Mouse (Mus musculus) heart, embryonic 15.5 days (tissue): ENCODE measurements around the gene Gprc5c. TPM values are rescaled to one million over a fixed set of nuclear protein-coding genes. Genes with fewer than 3 reads are reported as not detected.
A peak's percentile ranks its signal among the peaks of the same experiment; 100 is the strongest.

Source experiments
- ATAC-seq: fragments of 200-750 bp; cut with Nextera tagmentation; replicated peaks from 2 replicates; pipeline ENCODE4 v1.8.0; 2017; ENCODE audit warnings: low read depth, moderate TSS enrichment; ENCODE audit not compliant: insufficient number of reproducible peaks, insufficient read depth, low FRiP score
- H3K27ac ChIP-seq: fragments of 300-500 bp; sonication (generic); 2 replicates; pipeline ENCODE4 v1.5.1; 2015; ENCODE audit warnings: mild to moderate bottlenecking, inconsistent platforms
- H3K27me3 ChIP-seq: fragments of 300-500 bp; sonication (generic); 2 replicates; pipeline ENCODE4 v1.6.1; 2015; ENCODE audit warnings: inconsistent platforms
- H3K36me3 ChIP-seq: fragments of 300-500 bp; sonication (generic); 2 replicates; pipeline ENCODE4 v1.6.1; 2015; ENCODE audit warnings: mild to moderate bottlenecking, inconsistent platforms
- H3K4me1 ChIP-seq: fragments of 300-500 bp; sonication (generic); replicated peaks from 2 replicates; pipeline ENCODE4 v1.6.1; 2015; ENCODE audit warnings: inconsistent platforms
- H3K4me2 ChIP-seq: fragments of 300-500 bp; sonication (generic); 2 replicates; pipeline ENCODE4 v1.6.1; 2015; ENCODE audit warnings: inconsistent platforms, mild to moderate bottlenecking, moderate library complexity
- H3K4me3 ChIP-seq: fragments of 300-500 bp; sonication (generic); 2 replicates; pipeline ENCODE4 v1.5.1; 2015; ENCODE audit warnings: mild to moderate bottlenecking, inconsistent platforms
- H3K9ac ChIP-seq: fragments of 300-500 bp; sonication (generic); 2 replicates; pipeline ENCODE4 v1.6.1; 2015; ENCODE audit warnings: mild to moderate bottlenecking, inconsistent platforms
- H3K9me3 ChIP-seq: fragments of 300-500 bp; sonication (generic); replicated peaks from 2 replicates; pipeline ENCODE4 v1.6.1; 2016; ENCODE audit warnings: inconsistent platforms
- WGBS: fragments of 180-500 bp; shearing (Covaris S2); methylation state at CpG from one replicate; pipeline ENCODE4 v1.1.7; 2015; ENCODE audit warnings: mixed read lengths; 5-methylcytosine and 5-hydroxymethylcytosine counted together
- polyA plus RNA-seq: library from polyadenylated mRNA; unstranded; fragments of >200 nt; fragmentation: Nextera tagmentation; extraction: Ambion mirVana; gene quantifications from 2 replicates; pipeline ENCODE4 v1.2.1, GENCODE M21; 2015

The Gprc5c gene
- polyA plus RNA-seq, 1 experiment from 2014 or later, result 12.4 TPM

GRCm38 (mm10) chr11:114816934-114817333 lies 34.0 kb upstream of the Gprc5c start:
- H3K27ac ChIP-seq, result no peak overlapping the region
- WGBS, result 90% methylated on average over 4 of the region's 4 CpGs
- H3K4me2 ChIP-seq, result no peak overlapping the region
- no peak overlapping the region for H3K4me3 ChIP-seq
- no peak for ATAC-seq
- H3K27me3 ChIP-seq, result no peaks in the 10 kb centered on the region
- no peak overlapping the region for H3K9ac ChIP-seq
- peaks cover 16% of the 10 kb centered on the region for H3K4me1 ChIP-seq
- no peaks in the 10 kb centered on the region for H3K36me3 ChIP-seq
- H3K9me3 ChIP-seq, result no peaks in the 10 kb centered on the region

GRCm38 (mm10) chr11:114818185-114818584 lies 32.8 kb upstream of the Gprc5c start:
- no peak for ATAC-seq
- H3K27ac ChIP-seq, result no peak overlapping the region
- no peak overlapping the region for H3K4me3 ChIP-seq
- H3K36me3 ChIP-seq, result no peaks in the 10 kb centered on the region
- no peaks in the 10 kb centered on the region for H3K27me3 ChIP-seq
- H3K9ac ChIP-seq, result no peak overlapping the region
- H3K9me3 ChIP-seq, result no peaks in the 10 kb centered on the region
- peaks cover 19% of the 10 kb centered on the region for H3K4me1 ChIP-seq
- no peak overlapping the region for H3K4me2 ChIP-seq
- WGBS, result 86% methylated on average over 7 of the region's 7 CpGs

- Histone ChIP-seq H3K4me1 (peaks cover 24% of the 10 kb centered on the region), H3K27ac (0 out of 2 replicates have a peak overlapping the region, but pooled peaks have one; percentile 13), H3K4me3 (no peak overlapping the region), H3K27me3 (no peaks in the 10 kb centered on the region), H3K36me3 (no peaks in the 10 kb centered on the region), H3K4me2 (no peak overlapping the region), H3K9me3 (no peaks in the 10 kb centered on the region), H3K9ac (no peak overlapping the region)
- ATAC-seq, result no peak
- 41% methylated on average over 2 of the region's 2 CpGs for WGBS
These were observed 31.8 kb upstream of the Gprc5c start for GRCm38 (mm10) chr11:114819110-114819509.

GRCm38 (mm10) chr11:114820444-114820843 lies 30.5 kb upstream of the Gprc5c start:
- Histone ChIP-seq H3K9me3 (no peaks in the 10 kb centered on the region), H3K27me3 (no peaks in the 10 kb centered on the region), H3K36me3 (no peaks in the 10 kb centered on the region), H3K4me3 (no peak overlapping the region), H3K4me1 (peaks cover 12% of the 10 kb centered on the region), H3K9ac (no peak overlapping the region), H3K27ac (no peak overlapping the region), H3K4me2 (no peak overlapping the region)
- 51% methylated on average over 3 of the region's 3 CpGs for WGBS
- ATAC-seq, result no peak

- ATAC-seq, result no peak
- Histone ChIP-seq H3K27me3 (no peaks in the 10 kb centered on the region), H3K4me1 (peaks cover 12% of the 10 kb centered on the region), H3K27ac (no peak overlapping the region), H3K4me3 (no peak overlapping the region), H3K9ac (no peak overlapping the region), H3K9me3 (no peaks in the 10 kb centered on the region), H3K36me3 (no peaks in the 10 kb centered on the region), H3K4me2 (no peak overlapping the region)
- 74% methylated on average over 1 of the region's 1 CpGs for WGBS
These were observed 29.6 kb upstream of the Gprc5c start for GRCm38 (mm10) chr11:114821325-114821724.

GRCm38 (mm10) chr11:114822727-114823126 lies 28.2 kb upstream of the Gprc5c start:
- Histone ChIP-seq H3K4me2 (peak overlapping the region; percentile 27), H3K9ac (no peak overlapping the region), H3K27me3 (no peaks in the 10 kb centered on the region), H3K9me3 (no peaks in the 10 kb centered on the region), H3K4me3 (no peak overlapping the region), H3K36me3 (no peaks in the 10 kb centered on the region), H3K27ac (peak overlapping the region; percentile 39), H3K4me1 (peaks cover 12% of the 10 kb centered on the region)
- ATAC-seq, result peak; percentile 44; the same call in 1 of the 2 replicates
- 49% methylated on average over 12 of the region's 12 CpGs for WGBS

GRCm38 (mm10) chr11:114823199-114823725 lies 27.7 kb upstream of the Gprc5c start:
- H3K9ac ChIP-seq, result no peak overlapping the region

GRCm38 (mm10) chr11:114826686-114827085 lies 24.3 kb upstream of the Gprc5c start:
- no peaks in the 10 kb centered on the region for H3K27me3 ChIP-seq
- H3K4me2 ChIP-seq, result no peak overlapping the region
- H3K9me3 ChIP-seq, result no peaks in the 10 kb centered on the region
- no peak overlapping the region for H3K4me3 ChIP-seq
- H3K27ac ChIP-seq, result no peak overlapping the region; the same call in 1 of the 2 replicates
- WGBS, result 24% methylated on average over 5 of the region's 5 CpGs
- peaks cover 33% of the 10 kb centered on the region for H3K4me1 ChIP-seq
- no peak overlapping the region for H3K9ac ChIP-seq
- H3K36me3 ChIP-seq, result no peaks in the 10 kb centered on the region
- no peak for ATAC-seq

More at GRCm38 (mm10) chr11:114823199-114823725, 27.7 kb upstream of the Gprc5c start:
- peak overlapping the region; percentile 27; the same call in 1 of the 2 replicates for H3K4me2 ChIP-seq
- no peaks in the 10 kb centered on the region for H3K36me3 ChIP-seq
- WGBS, result 20% methylated on average over 11 of the region's 11 CpGs
- peak overlapping the region; percentile 39 for H3K27ac ChIP-seq
- H3K27me3 ChIP-seq, result no peaks in the 10 kb centered on the region
- no peak for ATAC-seq
- no peaks in the 10 kb centered on the region for H3K9me3 ChIP-seq
- H3K4me3 ChIP-seq, result no peak overlapping the region
- peaks cover 12% of the 10 kb centered on the region for H3K4me1 ChIP-seq

GRCm38 (mm10) chr11:114829499-114830432 lies 21.2 kb upstream of the Gprc5c start:
- H3K27ac ChIP-seq, result peak overlapping the region; percentile 92
- peaks cover 26% of the 10 kb centered on the region for H3K4me1 ChIP-seq
- peak; percentile 87 for ATAC-seq
- H3K27me3 ChIP-seq, result no peaks in the 10 kb centered on the region
- no peaks in the 10 kb centered on the region for H3K9me3 ChIP-seq
- peak overlapping the region; percentile 46 for H3K4me3 ChIP-seq
- H3K4me2 ChIP-seq, result peak overlapping the region; percentile 79
- no peaks in the 10 kb centered on the region for H3K36me3 ChIP-seq
- WGBS, result 6% methylated on average over 24 of the region's 24 CpGs
- peak overlapping the region; percentile 51 for H3K9ac ChIP-seq

- Histone ChIP-seq H3K27ac (peak overlapping the region; percentile 92), H3K4me3 (peak overlapping the region; percentile 46), H3K9ac (no peak overlapping the region; the same call in 1 of the 2 replicates), H3K9me3 (no peaks in the 10 kb centered on the region), H3K27me3 (no peaks in the 10 kb centered on the region), H3K36me3 (no peaks in the 10 kb centered on the region), H3K4me2 (peak overlapping the region; percentile 79), H3K4me1 (peaks cover 26% of the 10 kb centered on the region)
- 26% methylated on average over 8 of the region's 8 CpGs for WGBS
- ATAC-seq, result no peak; the same call in 1 of the 2 replicates
These were observed 20.5 kb upstream of the Gprc5c start for GRCm38 (mm10) chr11:114830433-114830773.

GRCm38 (mm10) chr11:114833166-114833565 lies 17.8 kb upstream of the Gprc5c start:
- no peak overlapping the region for H3K27ac ChIP-seq
- WGBS, result 43% methylated on average over 5 of the region's 5 CpGs
- no peaks in the 10 kb centered on the region for H3K9me3 ChIP-seq
- H3K36me3 ChIP-seq, result no peaks in the 10 kb centered on the region
- peaks cover 30% of the 10 kb centered on the region for H3K4me1 ChIP-seq
- no peak overlapping the region for H3K9ac ChIP-seq
- no peak overlapping the region for H3K4me3 ChIP-seq
- no peaks in the 10 kb centered on the region for H3K27me3 ChIP-seq
- H3K4me2 ChIP-seq, result no peak overlapping the region
- no peak for ATAC-seq
